Mouse (Mus musculus): ENCODE results near the gene Vps35l.

GRCm38 (mm10) chr7:118707216-118707615, 32.8 kb upstream of the Vps35l start:
- no peak for TF ChIP-seq GATA1 (IDR thresholded peaks at IDR 0.05; ENCODE audit: borderline replicate concordance, low read length)
- TF ChIP-seq CTCF (IDR thresholded peaks at IDR 0.05; ENCODE audit: low read depth, low read length) = no peak
- no peak for TF ChIP-seq TAL1 (conservative IDR thresholded peaks at IDR 0.05; ENCODE audit: low read depth, low read length)

Data from G1E (cell line).